Mouse (Mus musculus) large intestine, adult 2 months (tissue): ENCODE results near the gene Aldh16a1. TPM values are rescaled to one million over a fixed set of nuclear protein-coding genes. Genes with fewer than 3 reads are reported as not detected.
"Not testable (repeated sequence)": the region's sequence is repeated elsewhere in the genome, so short reads cannot be mapped to it uniquely, and the experiment has no call there.

Experiments
- DNase-seq: peaks from one replicate; pipeline ENCODE4 v3.0.0-alpha.2; 2012; ENCODE audit warnings: low read depth, low spot score
- WGBS: fragments of 180-500 bp; shearing (Covaris S2); methylation state at CpG from one replicate; pipeline ENCODE4 v1.1.7; 2018; 5-methylcytosine and 5-hydroxymethylcytosine counted together
- polyA plus RNA-seq: library from polyadenylated mRNA; depleted of rRNA; stranded (reverse); fragments of >200 nt; gene quantifications from 2 replicates; pipeline ENCODE4 v1.2.3, GENCODE M21; 2012; rRNA removed

Gene Aldh16a1
- polyA plus RNA-seq, 1 experiment = 152 TPM

DNA sequence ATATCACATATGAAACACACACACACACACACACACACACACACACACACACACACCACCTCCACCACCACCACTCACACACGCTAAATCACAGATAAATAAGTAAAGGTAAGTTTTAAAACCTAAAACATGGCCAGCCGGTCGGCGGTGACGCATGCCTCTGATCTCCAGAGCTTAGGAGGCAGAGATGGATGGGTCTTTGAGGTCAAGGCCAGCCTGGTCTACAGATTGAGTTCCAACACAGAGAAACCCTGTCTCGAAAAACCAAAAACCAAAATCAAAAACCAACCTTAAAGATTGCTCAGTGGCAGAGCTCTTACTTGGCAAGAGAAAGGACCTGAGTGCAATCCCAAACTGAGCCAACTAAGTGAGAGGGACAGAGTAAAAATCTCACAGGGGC lies 54.3 kb downstream of the Aldh16a1 start:
- no peak for DNase-seq
- WGBS = 91% methylated on average over 6 of the region's 6 CpGs

DNA sequence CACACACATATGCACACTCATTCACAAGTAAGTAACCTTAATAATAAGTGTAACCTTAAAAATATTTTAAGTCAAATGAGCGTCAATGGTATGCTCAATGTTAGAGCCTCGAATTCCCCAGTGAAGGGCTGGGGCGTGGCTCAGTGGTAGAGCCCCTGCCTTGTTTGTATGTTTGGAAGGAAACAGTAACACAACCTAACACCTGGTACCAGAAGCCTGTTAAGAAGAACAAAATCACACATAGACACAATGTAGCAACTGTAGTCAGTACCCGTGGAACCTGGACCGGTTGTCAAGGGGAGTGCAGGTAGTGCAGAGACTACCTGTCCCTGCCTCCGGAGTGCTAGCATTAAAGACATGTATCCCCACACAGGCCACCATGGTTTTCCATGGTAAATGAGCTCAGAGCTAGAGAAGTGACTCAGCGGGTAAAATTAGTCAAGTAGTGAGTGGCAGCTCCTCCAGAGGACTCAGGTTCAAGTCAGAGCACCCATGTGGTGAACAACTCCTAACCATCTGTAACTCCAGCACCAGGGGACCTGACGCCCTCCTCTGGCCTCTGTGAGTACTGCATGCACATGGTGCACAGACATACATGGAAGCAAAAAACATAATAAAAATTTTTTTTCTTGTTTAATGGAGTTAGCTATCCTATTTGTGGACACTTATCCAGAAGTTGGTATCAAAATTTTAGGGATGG lies 55.7 kb downstream of the Aldh16a1 start:
- no peak for DNase-seq
- WGBS = 89% methylated on average over 8 of the region's 8 CpGs

DNA sequence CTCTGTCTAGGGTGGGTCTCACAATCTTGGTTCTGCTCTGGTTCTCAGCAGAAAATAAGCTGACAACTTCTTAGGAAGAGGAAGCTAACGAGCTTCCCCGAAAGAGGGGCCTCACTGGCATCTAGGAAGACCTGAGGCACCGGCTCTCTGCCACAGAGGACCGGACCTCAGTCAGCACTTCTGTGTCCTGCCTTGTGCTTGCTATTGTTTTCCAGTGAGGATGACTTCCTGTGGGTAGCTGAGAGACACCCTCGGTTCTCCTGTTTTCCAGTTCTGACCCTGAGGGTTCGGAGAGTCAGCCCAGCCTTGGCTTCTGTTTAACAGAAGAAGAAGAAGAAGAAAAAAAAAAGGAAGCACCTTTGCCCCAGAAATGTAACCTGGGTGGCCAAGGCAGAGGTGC lies 56.9 kb downstream of the Aldh16a1 start:
- DNase-seq = no peak

DNA sequence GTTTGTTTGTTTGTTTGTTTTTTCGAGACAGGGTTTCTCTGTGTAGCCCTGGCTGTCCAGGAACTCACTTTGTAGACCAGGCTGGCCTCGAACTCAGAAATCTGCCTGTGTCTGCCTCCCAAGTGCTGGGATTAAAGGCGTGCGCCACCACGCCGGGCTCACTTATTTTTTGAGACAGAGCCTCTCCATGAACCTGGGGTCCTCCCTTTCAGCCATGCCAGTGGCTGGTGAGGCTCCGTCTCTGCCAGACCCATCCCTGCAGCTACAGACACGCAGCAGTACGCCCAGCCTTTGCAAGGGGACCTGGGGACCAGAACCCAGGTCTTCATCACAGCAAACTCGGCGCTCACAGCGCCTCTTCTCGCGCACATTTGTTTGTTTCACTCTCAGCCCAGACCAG lies 58.4 kb downstream of the Aldh16a1 start:
- WGBS = 97% methylated on average over 14 of the region's 14 CpGs
- not testable (repeated sequence) for DNase-seq

More for the DNA sequence above, 56.9 kb downstream of the Aldh16a1 start:
- 58% methylated on average over 6 of the region's 6 CpGs for WGBS

DNA sequence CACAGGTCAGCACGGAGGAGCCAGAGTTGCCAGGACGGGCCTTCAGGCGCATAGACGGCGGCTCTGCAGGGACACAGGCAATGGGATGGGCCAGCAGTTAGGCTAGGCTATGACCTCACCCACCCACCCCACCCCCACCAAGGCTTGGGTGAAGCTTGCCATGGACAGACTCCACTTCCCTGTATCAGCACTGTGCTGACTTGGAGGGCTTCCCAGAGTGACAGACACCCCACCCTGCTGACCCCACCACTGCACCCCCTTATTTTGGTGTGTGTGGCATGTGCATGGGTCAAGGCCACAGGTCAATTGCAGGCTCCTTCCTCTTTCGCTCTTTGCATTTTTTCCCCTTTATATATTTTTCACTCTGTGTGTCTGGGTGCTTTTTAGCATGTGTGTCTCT lies 59.0 kb downstream of the Aldh16a1 start:
- WGBS = 75% methylated on average over 6 of the region's 6 CpGs
- no peak for DNase-seq

DNA sequence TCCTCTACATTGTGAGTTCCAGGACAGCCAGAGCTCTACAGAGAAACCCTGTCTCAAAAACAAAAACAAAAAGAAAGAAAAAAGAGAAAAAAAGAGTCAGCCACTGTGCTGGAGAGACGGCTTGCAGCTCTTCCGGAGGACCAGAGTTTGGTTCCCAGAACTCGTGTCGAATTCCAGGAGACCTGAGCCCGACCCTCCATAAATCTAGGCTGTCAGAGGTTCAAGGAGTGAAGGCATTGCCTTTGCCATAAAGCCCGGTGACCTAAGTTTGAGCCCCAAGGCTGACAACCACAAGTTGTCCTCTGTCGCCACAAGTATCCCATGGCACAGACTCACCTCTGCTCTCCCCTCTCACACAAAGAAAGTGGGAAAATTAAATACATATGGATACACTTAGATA lies 60.3 kb downstream of the Aldh16a1 start:
- WGBS = 63% methylated on average over 7 of the region's 7 CpGs
- DNase-seq = no peak

DNA sequence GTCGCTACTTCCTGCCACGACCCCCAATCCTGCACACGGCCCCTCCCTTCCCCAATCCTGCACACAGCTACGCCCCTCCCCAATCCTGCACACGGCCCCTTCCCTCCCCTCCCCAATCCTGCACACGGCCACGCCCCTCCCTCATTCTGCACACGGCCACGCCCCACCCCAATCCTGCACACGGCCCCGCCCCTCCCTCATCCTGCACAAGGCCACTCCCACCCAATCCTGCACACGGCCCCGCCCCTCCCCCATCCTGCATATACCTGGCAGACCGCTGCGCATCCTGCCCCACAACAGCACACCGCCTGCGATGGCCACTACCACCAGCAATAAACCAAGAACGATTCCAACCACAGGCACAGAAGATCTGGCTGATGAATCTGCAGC lies 60.9 kb downstream of the Aldh16a1 start:
- no peak for DNase-seq
- 40% methylated on average over 18 of the region's 18 CpGs for WGBS

DNA sequence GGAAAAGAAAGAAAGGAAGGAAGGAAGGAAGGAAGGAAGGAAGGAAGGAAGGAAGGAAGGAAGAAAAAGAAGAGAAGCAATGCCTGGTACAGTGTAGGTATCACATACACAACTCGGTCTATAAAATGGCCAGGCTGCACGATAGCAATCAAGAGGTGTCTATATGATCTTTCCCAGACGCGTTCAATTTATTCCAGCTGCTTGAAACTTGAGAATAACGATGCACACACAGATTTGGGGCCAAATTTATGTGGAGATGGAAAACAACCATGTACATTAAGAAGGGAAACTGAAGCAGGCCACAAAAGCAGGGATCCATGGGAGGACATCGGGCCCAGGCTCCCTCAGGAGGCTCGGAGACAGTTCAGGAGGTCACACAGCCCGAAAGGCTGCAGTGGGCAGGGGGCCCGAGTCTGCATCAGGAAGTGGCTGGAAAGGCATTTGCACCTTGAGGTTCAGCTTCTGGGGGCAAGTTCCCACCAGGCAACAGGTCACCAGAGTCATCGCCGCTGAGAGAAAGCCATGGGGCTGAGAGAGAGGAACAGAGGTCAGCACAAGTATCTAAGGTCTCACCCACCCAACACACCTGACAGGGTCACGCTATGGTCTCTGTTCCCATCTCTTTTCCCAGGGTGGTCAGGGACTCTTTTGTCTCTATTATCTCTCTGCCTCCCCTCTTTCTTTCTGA lies 61.4 kb downstream of the Aldh16a1 start:
- 68% methylated on average over 12 of the region's 12 CpGs for WGBS
- no peak for DNase-seq

DNA sequence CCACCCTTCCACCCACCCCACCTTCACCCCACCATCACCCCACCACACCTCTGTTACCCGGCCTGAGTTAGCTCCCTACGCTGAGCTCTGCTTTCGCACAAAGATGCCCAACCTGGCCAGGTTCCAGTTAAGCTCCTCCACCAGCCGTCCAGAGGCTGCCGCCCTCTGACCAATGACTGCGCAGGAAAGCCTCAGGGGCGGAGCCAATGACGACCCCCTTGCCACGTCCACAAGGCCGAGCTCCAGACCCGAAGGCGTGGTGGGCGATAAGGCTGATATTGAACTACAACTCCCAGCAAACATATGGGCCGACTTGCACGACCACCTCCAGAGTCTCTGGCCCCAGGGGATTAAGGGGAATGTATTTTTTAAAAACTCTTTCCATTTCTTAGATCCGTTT lies 62.3 kb downstream of the Aldh16a1 start, which contains the start of gene Rcn3:
Gene Rcn3, minus strand, starts transcription at position 174 of the 400 bp plus-strand sequence.
- no peak for DNase-seq
- 4% methylated on average over 16 of the region's 16 CpGs for WGBS

DNA sequence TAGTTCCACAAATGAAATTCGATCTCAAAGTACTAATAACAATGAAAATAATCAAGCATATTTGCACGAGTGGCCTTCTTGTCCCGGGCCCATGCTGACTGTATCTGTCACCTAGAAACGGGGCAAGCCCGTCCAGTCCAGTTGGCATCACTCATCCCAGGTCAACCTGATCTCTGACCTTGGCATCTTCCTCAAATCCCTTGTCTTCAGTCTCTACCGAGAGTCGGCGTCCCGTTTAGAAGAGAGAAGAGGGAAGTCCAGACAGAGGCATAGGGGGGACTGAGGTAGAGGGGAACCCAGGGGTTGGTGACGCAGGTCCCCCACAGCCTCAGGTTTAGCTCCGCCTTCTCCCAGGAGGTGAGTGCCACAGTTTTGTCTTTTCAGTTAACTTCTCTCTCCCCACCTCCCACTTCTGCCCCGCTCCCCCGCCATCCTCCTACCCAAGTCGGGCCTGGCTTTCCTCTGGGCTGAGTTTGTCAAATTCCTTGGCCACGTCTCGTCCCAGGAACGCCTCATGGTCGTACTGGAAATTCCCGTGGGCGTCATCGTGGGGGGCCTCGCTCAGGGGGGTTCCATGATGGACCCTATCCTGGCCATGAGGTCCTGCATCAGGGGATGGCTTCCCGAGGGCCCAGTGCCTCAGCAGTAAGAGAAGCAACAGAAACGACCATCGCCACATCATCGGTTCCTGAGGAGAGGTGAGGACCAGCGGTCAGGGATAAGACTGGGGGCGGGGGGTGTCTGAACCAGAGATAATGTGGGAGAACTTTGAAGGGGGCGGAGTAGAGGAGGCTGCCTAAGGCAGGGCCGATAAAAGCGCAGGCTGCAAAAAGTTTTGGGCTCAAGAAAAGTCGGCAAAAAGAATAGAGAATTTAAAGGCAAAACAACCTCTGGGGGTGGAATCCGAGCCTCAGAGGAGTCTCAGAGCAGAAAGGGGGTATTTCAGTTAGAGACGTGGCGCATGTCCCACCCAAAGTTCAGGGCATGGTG lies 63.1 kb downstream of the Aldh16a1 start:
- 28% methylated on average over 35 of the region's 35 CpGs for WGBS
- no peak for DNase-seq

Other genes with a start within 250 kb of the Aldh16a1 start
- gene Ap2a1, start 225.1 kb downstream of the Aldh16a1 start, polyA plus RNA-seq = 55.6 and 80.7 TPM in 2 replicates
- not detected in 2 replicates for gene Tsks, start 211.4 kb downstream of the Aldh16a1 start, polyA plus RNA-seq
- 4.2 and 5.9 TPM in 2 replicates for gene Cpt1c, start 179.7 kb downstream of the Aldh16a1 start, polyA plus RNA-seq
- 167 and 188 TPM in 2 replicates for gene Prmt1, start 168.0 kb downstream of the Aldh16a1 start, polyA plus RNA-seq
- 107 and 110 TPM in 2 replicates for gene Irf3, start 156.9 kb downstream of the Aldh16a1 start, polyA plus RNA-seq
- 20.8 and 23.3 TPM in 2 replicates for gene Bcl2l12, start 155.9 kb downstream of the Aldh16a1 start, polyA plus RNA-seq
- 32.3 and 44.7 TPM in 2 replicates for gene Scaf1, start 138.2 kb downstream of the Aldh16a1 start, polyA plus RNA-seq
- gene Rras, start 136.6 kb downstream of the Aldh16a1 start, polyA plus RNA-seq = 112 and 124 TPM in 2 replicates
- gene Prr12, start 101.7 kb downstream of the Aldh16a1 start, polyA plus RNA-seq = 5.4 and 6.2 TPM in 2 replicates
- 52.4 and 66.9 TPM in 2 replicates for gene Nosip, start 92.2 kb downstream of the Aldh16a1 start, polyA plus RNA-seq
- gene Prrg2, start 91.9 kb downstream of the Aldh16a1 start, polyA plus RNA-seq = 77.3 and 92.5 TPM in 2 replicates
- gene Rcn3, start 62.4 kb downstream of the Aldh16a1 start, polyA plus RNA-seq = 44.3 and 48.6 TPM in 2 replicates
- gene Fcgrt, start 50.7 kb downstream of the Aldh16a1 start, polyA plus RNA-seq = 75.3 and 85.1 TPM in 2 replicates
- 407 and 500 TPM in 2 replicates for gene Rps11, start 30.1 kb downstream of the Aldh16a1 start, polyA plus RNA-seq
- gene Rpl13a, start 25.8 kb downstream of the Aldh16a1 start, polyA plus RNA-seq = 2,093 and 2,372 TPM in 2 replicates
- 0.78 and 1.1 TPM in 2 replicates for gene Gm45713, start 18.4 kb downstream of the Aldh16a1 start, polyA plus RNA-seq
- gene Flt3l, start 18.2 kb downstream of the Aldh16a1 start, polyA plus RNA-seq = 30.5 and 38.2 TPM in 2 replicates
- 62.5 and 65.5 TPM in 2 replicates for gene Pih1d1, start 281 bp downstream of the Aldh16a1 start, polyA plus RNA-seq
- 0.07 and 0.11 TPM in 2 replicates for gene Slc17a7, start 9.4 kb upstream of the Aldh16a1 start, polyA plus RNA-seq
- gene Gfy, start 25.0 kb upstream of the Aldh16a1 start, polyA plus RNA-seq = not detected in 2 replicates
- not detected in 2 replicates for gene Pth2, start 26.4 kb upstream of the Aldh16a1 start, polyA plus RNA-seq
- gene Ccdc155, start 50.3 kb upstream of the Aldh16a1 start, polyA plus RNA-seq = 0.09 TPM in 1 of 2 replicates, not detected in the other
- 0.47 and 0.67 TPM in 2 replicates for gene Dkkl1, start 57.6 kb upstream of the Aldh16a1 start, polyA plus RNA-seq
- 8.9 and 11.4 TPM in 2 replicates for gene Tead2, start 61.2 kb upstream of the Aldh16a1 start, polyA plus RNA-seq
- gene Cd37, start 84.5 kb upstream of the Aldh16a1 start, polyA plus RNA-seq = 57.3 and 66.8 TPM in 2 replicates
- gene Slc6a16, start 86.5 kb upstream of the Aldh16a1 start, polyA plus RNA-seq = not detected in 2 replicates
- not detected in 2 replicates for gene Slc6a21, start 122.9 kb upstream of the Aldh16a1 start, polyA plus RNA-seq
- 182 and 185 TPM in 2 replicates for gene Trpm4, start 179.2 kb upstream of the Aldh16a1 start, polyA plus RNA-seq
- 0.40 and 0.67 TPM in 2 replicates for gene Hrc, start 180.7 kb upstream of the Aldh16a1 start, polyA plus RNA-seq
- gene Ppfia3, start 212.4 kb upstream of the Aldh16a1 start, polyA plus RNA-seq = 47.1 and 70.3 TPM in 2 replicates
- 4.5 and 7.9 TPM in 2 replicates for gene Lin7b, start 216.0 kb upstream of the Aldh16a1 start, polyA plus RNA-seq
- 102 and 165 TPM in 2 replicates for gene Snrnp70, start 241.2 kb upstream of the Aldh16a1 start, polyA plus RNA-seq